Mouse (Mus musculus) kidney, adult 2 months (tissue): Measurements from ENCODE around the gene Coro1b. TPM values are rescaled to one million over a fixed set of nuclear protein-coding genes. Genes with fewer than 3 reads are reported as not detected.
"Not testable (repeated sequence)": the region's sequence is repeated elsewhere in the genome, so short reads cannot be mapped to it uniquely, and the experiment has no call there.

Experiments used
- DNase-seq: peaks from one replicate; pipeline ENCODE4 v3.0.0; 2021
- H3K27ac ChIP-seq: fragments of 200-500 bp; 2 replicates; pipeline ENCODE4 v1.5.1; 2012; ENCODE audit warnings: low read depth, low read length, control low read depth, inconsistent platforms; ENCODE audit not compliant: insufficient read depth
- H3K27me3 ChIP-seq: fragments of 200-500 bp; replicated peaks from 2 replicates; pipeline ENCODE4 v1.6.1; 2012; ENCODE audit warnings: mild to moderate bottlenecking, moderate library complexity, low read length, inconsistent platforms; ENCODE audit not compliant: control insufficient read depth, insufficient read depth
- H3K36me3 ChIP-seq: fragments of 200-500 bp; 2 replicates; pipeline ENCODE4 v1.6.1; 2012; ENCODE audit warnings: mild to moderate bottlenecking, moderate library complexity, low read length, inconsistent platforms; ENCODE audit not compliant: control insufficient read depth, insufficient read depth
- H3K4me1 ChIP-seq: fragments of 200-500 bp; 2 replicates; pipeline ENCODE4 v1.6.1; 2011; ENCODE audit warnings: low read length; ENCODE audit not compliant: control insufficient read depth, insufficient read depth
- H3K4me3 ChIP-seq: fragments of 200-500 bp; 2 replicates; pipeline ENCODE4 v1.5.1; 2011; ENCODE audit warnings: mild to moderate bottlenecking, low read depth, low read length, control low read depth; ENCODE audit not compliant: insufficient read depth
- CTCF ChIP-seq: fragments of 200-500 bp; conservative IDR thresholded peaks from 2 replicates; pipeline ENCODE4 v1.5.1; 2011; ENCODE audit warnings: low read depth, mild to moderate bottlenecking, control low read depth, low read length, moderate library complexity, mixed read lengths; ENCODE audit not compliant: insufficient read depth, insufficient read length
- POLR2A ChIP-seq: fragments of 200-500 bp; IDR thresholded peaks from one replicate; pipeline ENCODE4 v1.6.1; 2011; ENCODE audit warnings: low read depth, low read length, control low read depth
- WGBS: fragments of 180-500 bp; shearing (Covaris S2); methylation state at CpG from one replicate; pipeline ENCODE4 v1.1.7; 2018; 5-methylcytosine and 5-hydroxymethylcytosine counted together
- polyA plus RNA-seq: library from polyadenylated mRNA; depleted of rRNA; stranded (reverse); fragments of >200 nt; gene quantifications from 2 replicates; pipeline ENCODE4 v1.2.3, GENCODE M21; 2012

Gene Coro1b
- polyA plus RNA-seq, 1 experiment: 176 TPM

GRCm38 (mm10) chr19:4126759-4127495, 21.5 kb upstream of the Coro1b start:
- 47% methylated on average over 7 of the region's 7 CpGs for WGBS
- Histone ChIP-seq H3K27ac (no peak overlapping the region), H3K4me1 (peaks cover 6% of the 10 kb centered on the region; the same call in 1 of the 2 replicates), H3K27me3 (no peaks in the 10 kb centered on the region), H3K4me3 (peak overlapping the region; percentile 82), H3K36me3 (no peaks in the 10 kb centered on the region; the same call in 1 of the 2 replicates)
- TF ChIP-seq POLR2A: no peak
- TF ChIP-seq CTCF: no peak
- DNase-seq: peak; percentile 26

DNA sequence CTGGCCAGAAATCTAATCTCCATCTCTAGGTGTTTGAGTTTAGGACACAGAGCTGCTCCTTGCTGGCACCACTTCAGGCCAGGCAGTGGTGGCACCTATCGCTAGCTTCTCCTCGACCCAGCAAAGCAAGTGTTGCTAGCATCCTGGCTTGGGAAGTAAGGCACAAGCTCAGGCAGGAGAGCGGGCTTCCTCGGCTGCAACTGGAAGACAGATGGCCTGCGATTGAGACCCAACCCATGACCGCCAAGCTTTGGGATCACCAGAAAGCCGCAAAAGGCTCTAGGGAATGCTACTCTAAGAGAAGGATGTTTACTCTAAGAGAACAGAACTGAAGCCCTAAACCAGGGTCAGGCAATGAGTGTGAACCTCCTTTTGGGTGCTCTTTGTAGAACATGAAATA, 19.0 kb upstream of the Coro1b start:
- Histone ChIP-seq H3K27me3 (no peaks in the 10 kb centered on the region), H3K36me3 (no peaks in the 10 kb centered on the region; the same call in 1 of the 2 replicates), H3K4me1 (peaks cover 6% of the 10 kb centered on the region; the same call in 1 of the 2 replicates), H3K27ac (no peak overlapping the region), H3K4me3 (no peak overlapping the region)
- DNase-seq: no peak
- 88% methylated on average over 7 of the region's 7 CpGs for WGBS
- no peak for TF ChIP-seq CTCF
- no peak for TF ChIP-seq POLR2A

DNA sequence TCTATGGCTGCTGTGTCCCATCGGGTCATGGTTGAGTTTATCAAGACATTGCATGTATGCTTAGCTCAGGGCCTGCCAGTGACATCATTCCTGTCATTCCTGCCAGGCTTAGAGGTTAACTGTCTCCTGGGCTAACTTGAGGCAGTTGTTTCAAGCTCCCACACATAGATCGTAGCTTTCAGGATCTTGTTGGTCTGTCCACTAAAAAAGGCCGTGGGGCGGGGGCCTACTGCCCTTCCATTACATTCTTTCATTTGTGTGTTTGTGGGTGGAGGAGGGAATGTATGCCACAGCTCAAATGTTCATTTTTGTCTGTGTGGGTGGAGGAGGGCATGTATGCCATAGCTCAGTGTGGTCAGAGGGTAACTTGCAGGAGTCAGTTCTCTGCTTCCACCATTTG, 18.3 kb upstream of the Coro1b start:
- no peaks in the 10 kb centered on the region; the same call in 1 of the 2 replicates for H3K36me3 ChIP-seq
- no peaks in the 10 kb centered on the region for H3K27me3 ChIP-seq
- H3K4me1 ChIP-seq: peaks cover 6% of the 10 kb centered on the region; the same call in 1 of the 2 replicates
- 76% methylated on average over 4 of the region's 4 CpGs for WGBS
- TF ChIP-seq POLR2A (no peak), CTCF (no peak)
- no peak overlapping the region for H3K4me3 ChIP-seq
- no peak for DNase-seq
- no peak overlapping the region for H3K27ac ChIP-seq

GRCm38 (mm10) chr19:4131075-4131474, 17.3 kb upstream of the Coro1b start:
- no peak overlapping the region for H3K4me3 ChIP-seq
- no peaks in the 10 kb centered on the region for H3K27me3 ChIP-seq
- H3K27ac ChIP-seq: no peak overlapping the region
- no peaks in the 10 kb centered on the region; the same call in 1 of the 2 replicates for H3K36me3 ChIP-seq
- WGBS: 90% methylated on average over 5 of the region's 5 CpGs
- TF ChIP-seq CTCF: no peak
- peaks cover 6% of the 10 kb centered on the region; the same call in 1 of the 2 replicates for H3K4me1 ChIP-seq
- no peak for DNase-seq

GRCm38 (mm10) chr19:4131768-4132167, 16.7 kb upstream of the Coro1b start:
- Histone ChIP-seq H3K27me3 (no peaks in the 10 kb centered on the region), H3K4me1 (peaks cover 1% of the 10 kb centered on the region; the same call in 1 of the 2 replicates), H3K4me3 (no peak overlapping the region), H3K36me3 (no peaks in the 10 kb centered on the region; the same call in 1 of the 2 replicates), H3K27ac (no peak overlapping the region)
- TF ChIP-seq CTCF: no peak; the same call in 1 of the 2 replicates
- TF ChIP-seq POLR2A: no peak
- 87% methylated on average over 2 of the region's 2 CpGs for WGBS
- DNase-seq: no peak

DNA sequence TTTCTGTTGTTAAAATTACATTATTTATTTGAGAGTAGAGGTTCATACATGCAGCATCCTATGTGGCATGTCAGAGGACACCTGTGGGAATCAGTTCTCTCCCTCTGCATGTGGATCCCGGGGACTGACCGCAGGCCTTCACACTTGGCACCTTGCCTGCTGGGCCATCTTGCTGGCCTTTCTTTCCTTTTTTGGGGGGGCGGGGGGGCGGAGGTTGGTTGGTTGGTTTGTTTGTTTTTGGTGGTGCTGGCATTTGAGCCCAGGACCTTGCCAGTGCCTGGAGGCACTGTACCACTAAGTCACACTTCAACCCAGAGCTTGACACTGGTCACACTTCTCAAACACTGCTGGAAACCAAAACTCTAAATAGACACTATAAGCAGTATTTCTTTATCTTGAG, 14.1 kb upstream of the Coro1b start:
- WGBS: 74% methylated on average over 4 of the region's 4 CpGs

DNA sequence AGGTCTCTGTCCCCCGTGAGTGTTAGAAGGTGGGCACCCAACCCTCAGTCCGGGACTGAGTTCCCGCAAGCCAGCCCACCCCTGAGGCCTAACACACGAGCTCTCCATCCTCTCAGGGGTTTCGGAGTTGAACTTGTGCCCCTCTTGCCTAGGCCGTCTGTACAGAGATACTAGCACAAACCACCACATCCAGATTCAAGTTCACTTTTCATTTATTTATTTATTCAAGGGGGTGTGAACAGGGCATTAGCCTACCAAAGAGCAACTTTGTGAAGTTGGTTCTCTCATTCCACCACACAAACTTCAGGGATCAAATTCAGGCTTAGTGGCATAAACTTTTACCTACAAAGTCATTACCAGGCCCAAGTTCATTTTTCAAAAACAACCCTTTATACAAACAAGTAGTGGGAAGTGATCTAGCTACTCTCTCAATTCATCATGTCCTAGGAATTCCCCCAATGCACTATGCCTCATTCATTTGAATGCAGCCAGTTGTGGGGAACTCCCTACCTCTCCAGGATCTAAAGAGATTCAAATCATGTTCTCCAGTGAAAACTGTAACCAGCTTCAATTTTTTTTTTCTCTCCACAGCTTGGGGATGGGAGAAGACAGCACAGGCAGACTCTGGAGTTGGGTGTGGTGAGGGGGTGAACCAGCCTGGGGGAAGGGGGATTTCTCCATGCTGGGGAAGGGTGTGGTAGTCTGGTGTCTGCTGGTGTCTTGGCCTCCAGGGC, 13.0 kb upstream of the Coro1b start:
- not testable (repeated sequence) for H3K4me3 ChIP-seq, H3K4me1 ChIP-seq, H3K27me3 ChIP-seq, H3K27ac ChIP-seq, DNase-seq, H3K36me3 ChIP-seq
- WGBS: 86% methylated on average over 6 of the region's 6 CpGs

More for the DNA sequence above, 14.1 kb upstream of the Coro1b start:
- no peaks in the 10 kb centered on the region for H3K36me3 ChIP-seq
- no peak for TF ChIP-seq CTCF
- TF ChIP-seq POLR2A: no peak
- DNase-seq: no peak
- no peak overlapping the region for H3K27ac ChIP-seq
- H3K27me3 ChIP-seq: no peaks in the 10 kb centered on the region
- no peak overlapping the region for H3K4me3 ChIP-seq
- no peaks in the 10 kb centered on the region for H3K4me1 ChIP-seq
